Mouse (Mus musculus) limb, embryonic 12.5 days (tissue): ENCODE data around the gene Hexim2. TPM values are rescaled to one million over a fixed set of nuclear protein-coding genes. Genes with fewer than 3 reads are reported as not detected.

Source experiments
- ATAC-seq: fragments of 200-750 bp; cut with Nextera tagmentation; 2 replicates; pipeline ENCODE4 v1.8.0; 2017; ENCODE audit warnings: low read depth, moderate TSS enrichment; ENCODE audit not compliant: insufficient number of reproducible peaks, insufficient read depth, low FRiP score, low TSS enrichment
- H3K27ac ChIP-seq: fragments of 300-500 bp; sonication (generic); 2 replicates; pipeline ENCODE4 v1.5.1; 2016; ENCODE audit warnings: mild to moderate bottlenecking, moderate library complexity
- H3K27me3 ChIP-seq: fragments of 300-500 bp; sonication (generic); 2 replicates; pipeline ENCODE4 v1.6.1; 2016; ENCODE audit warnings: mild to moderate bottlenecking, moderate library complexity
- H3K36me3 ChIP-seq: fragments of 300-500 bp; sonication (generic); 2 replicates; pipeline ENCODE4 v1.6.1; 2016; ENCODE audit warnings: mild to moderate bottlenecking, moderate library complexity
- H3K4me1 ChIP-seq: fragments of 300-500 bp; sonication (generic); replicated peaks from 2 replicates; pipeline ENCODE4 v1.6.1; 2016
- H3K4me2 ChIP-seq: fragments of 300-500 bp; sonication (generic); 2 replicates; pipeline ENCODE4 v1.6.1; 2016; ENCODE audit warnings: mild to moderate bottlenecking, moderate library complexity
- H3K4me3 ChIP-seq: fragments of 300-500 bp; sonication (generic); replicated peaks from 2 replicates; pipeline ENCODE4 v1.5.1; 2016; ENCODE audit warnings: mild to moderate bottlenecking
- H3K9ac ChIP-seq: fragments of 300-500 bp; sonication (generic); replicated peaks from 2 replicates; pipeline ENCODE4 v1.6.1; 2016; ENCODE audit warnings: mild to moderate bottlenecking, moderate library complexity
- H3K9me3 ChIP-seq: fragments of 300-500 bp; sonication (generic); 2 replicates; pipeline ENCODE4 v1.6.1; 2016; ENCODE audit warnings: mild to moderate bottlenecking, moderate library complexity
- WGBS: fragments of 180-500 bp; shearing (Covaris S2); methylation state at CpG from one replicate; pipeline ENCODE4 v1.1.7; 2016; 5-methylcytosine and 5-hydroxymethylcytosine counted together
- polyA plus RNA-seq: library from polyadenylated mRNA; unstranded; fragments of >200 nt; fragmentation: Nextera tagmentation; extraction: Ambion mirVana; gene quantifications from 2 replicates; pipeline ENCODE4 v1.2.1, GENCODE M21; 2016

Gene Hexim2
- polyA plus RNA-seq, 1 experiment from 2014 or later: 12.8 TPM

DNA sequence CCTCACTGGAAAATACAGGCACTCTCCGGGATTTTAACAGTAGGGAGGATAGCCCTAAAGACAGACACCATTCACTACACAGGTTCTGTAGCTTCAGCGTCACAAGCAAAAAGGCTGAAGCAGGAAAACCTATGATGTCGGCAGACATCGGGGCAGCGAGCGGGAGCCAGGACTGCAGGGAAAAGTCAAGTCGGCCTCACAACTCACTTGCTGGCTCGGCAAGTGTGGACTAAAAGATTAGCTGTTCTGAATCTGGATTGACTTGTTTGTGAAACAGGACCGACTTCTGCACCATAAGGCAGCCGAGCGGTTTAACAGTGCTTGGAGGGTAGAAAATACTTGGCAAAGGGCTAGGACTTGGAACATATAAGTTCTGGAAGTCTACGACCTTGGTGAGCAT is 19.2 kb upstream of the Hexim2 start:
- H3K4me1 ChIP-seq: peaks cover 28% of the 10 kb centered on the region
- no peaks in the 10 kb centered on the region for H3K36me3 ChIP-seq
- H3K9me3 ChIP-seq: no peaks in the 10 kb centered on the region
- peaks cover 19% of the 10 kb centered on the region for H3K27me3 ChIP-seq
- WGBS: 43% methylated on average over 12 of the region's 12 CpGs
- no peak overlapping the region for H3K9ac ChIP-seq
- no peak for ATAC-seq
- H3K4me2 ChIP-seq: peak overlapping the region; percentile 80
- 0 out of 2 replicates have a peak overlapping the region, but pooled peaks have one; percentile 69 for H3K27ac ChIP-seq
- H3K4me3 ChIP-seq: 0 out of 2 replicates have a peak overlapping the region, but pooled peaks have one; percentile 43

DNA sequence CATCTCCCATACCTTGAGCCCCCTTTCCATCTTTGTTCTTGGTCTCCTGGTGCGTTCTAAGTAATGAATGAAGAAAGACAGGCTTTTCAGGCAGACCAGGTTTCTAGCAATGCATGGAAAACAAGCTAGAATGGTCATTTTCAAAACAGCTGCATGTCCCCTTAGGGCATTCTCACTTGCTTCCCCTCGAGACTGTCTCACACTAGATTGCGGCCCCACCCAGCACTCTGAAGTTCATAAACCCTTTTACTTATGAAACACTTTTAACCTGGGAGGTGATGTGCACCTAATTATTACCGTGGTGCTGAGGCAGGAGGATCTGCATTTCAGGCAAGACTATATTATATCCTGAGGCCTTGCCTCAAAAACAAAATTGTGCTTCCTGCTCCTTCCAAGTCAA is 18.5 kb upstream of the Hexim2 start:
- H3K4me2 ChIP-seq: no peak overlapping the region
- H3K27me3 ChIP-seq: peaks cover 19% of the 10 kb centered on the region
- WGBS: 73% methylated on average over 4 of the region's 4 CpGs

GRCm38 (mm10) chr11:103114270-103114943 is 17.8 kb upstream of the Hexim2 start:
- 90% methylated on average over 11 of the region's 11 CpGs for WGBS
- peaks cover 39% of the 10 kb centered on the region for H3K4me1 ChIP-seq
- no peaks in the 10 kb centered on the region for H3K36me3 ChIP-seq
- peak overlapping the region; percentile 90; the same call in 1 of the 2 replicates for H3K27ac ChIP-seq
- H3K9ac ChIP-seq: peak overlapping the region; percentile 77
- no peak for ATAC-seq
- H3K4me3 ChIP-seq: peak overlapping the region; percentile 64
- H3K4me2 ChIP-seq: peak overlapping the region; percentile 92
- H3K27me3 ChIP-seq: peaks cover 19% of the 10 kb centered on the region
- H3K9me3 ChIP-seq: no peaks in the 10 kb centered on the region

More for the DNA sequence above, 18.5 kb upstream of the Hexim2 start:
- ATAC-seq: no peak
- Histone ChIP-seq H3K4me3 (no peak overlapping the region), H3K4me1 (peaks cover 35% of the 10 kb centered on the region), H3K36me3 (no peaks in the 10 kb centered on the region), H3K9ac (no peak overlapping the region), H3K9me3 (no peaks in the 10 kb centered on the region), H3K27ac (no peak overlapping the region)

DNA sequence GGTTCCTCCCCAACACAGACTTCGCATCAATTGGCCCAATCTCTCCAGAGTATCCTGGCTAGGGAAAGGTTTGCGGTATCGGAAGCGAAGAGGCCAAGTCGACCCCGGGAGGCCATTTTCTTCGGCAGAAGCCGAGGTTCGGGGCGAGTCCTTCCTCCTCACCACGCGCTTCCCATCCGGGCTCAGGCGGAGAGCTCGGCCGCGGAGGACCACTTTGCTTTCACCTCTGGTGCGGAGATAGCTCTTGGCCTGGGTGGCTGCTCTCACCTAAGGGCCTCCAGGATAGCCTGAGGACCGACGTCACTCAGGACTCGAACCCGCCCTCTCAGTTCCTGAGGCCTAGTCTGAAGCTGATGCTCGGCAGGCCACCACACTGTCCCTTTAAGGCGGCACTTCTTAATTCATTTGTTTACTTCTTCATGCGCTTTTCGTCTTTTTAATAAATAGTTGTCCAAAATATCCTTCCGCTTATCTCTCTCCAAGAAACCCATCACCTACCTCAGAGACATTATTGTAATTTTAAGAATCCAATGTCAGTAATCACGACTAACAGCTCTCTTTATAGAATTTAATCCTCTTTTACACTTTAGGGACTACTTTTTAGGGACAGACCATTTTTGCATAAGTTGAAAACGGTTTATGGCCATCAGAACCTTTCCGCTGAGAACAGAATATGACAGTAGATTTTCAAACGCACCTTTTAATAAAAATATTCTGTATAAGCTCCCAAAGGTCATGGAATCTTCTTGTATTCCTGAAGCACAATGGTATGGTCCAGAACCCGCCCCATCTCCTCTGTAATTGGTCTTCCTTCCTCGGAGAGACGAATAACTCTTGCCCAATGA is 16.8 kb upstream of the Hexim2 start:
- ATAC-seq: peak; percentile 44; the same call in 1 of the 2 replicates

DNA sequence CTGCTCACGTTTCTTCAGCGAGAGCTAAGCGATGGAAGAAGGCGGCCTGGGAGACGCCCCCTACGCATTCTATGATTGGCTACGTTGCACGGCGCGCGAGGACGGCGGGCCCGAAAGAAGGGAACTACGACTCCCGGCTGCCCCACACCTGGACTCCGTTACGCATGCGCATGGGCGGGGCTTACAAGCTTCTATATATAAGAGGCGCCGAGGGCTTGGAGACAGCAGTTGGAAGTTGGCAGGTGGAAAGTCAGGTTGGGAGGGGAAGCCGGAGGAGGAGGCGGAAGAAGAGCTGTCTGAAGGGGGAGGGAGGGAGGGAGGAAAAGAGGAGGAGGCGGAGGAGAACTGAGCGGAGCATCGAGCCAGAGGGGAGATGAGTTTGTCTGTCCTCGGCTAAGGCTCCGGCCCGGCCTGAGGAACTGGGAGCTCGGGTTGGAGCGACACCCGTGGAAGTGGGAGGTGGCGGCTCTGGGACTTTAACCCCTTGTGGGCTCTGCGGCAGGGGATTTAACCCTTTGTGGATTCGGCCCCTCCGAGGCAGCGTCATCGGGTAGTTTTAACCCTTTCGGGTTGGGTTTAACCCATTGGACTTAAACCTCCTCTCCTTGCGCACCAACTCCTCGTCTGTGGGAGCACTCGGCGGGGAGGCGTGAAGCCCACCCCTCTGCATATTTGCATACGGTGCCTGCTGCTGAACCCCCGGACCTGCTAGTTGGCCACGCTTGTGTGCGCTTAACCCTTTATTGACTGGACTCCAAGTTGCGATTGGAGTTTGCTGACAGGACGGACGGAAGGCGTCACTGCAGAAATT is 16.0 kb upstream of the Hexim2 start, which contains the start of gene Hexim1:
Gene Hexim1 (plus strand): TSS at position 224 of the 811 bp plus-strand sequence.
- peak; percentile 92 for ATAC-seq

More for the DNA sequence above, 16.8 kb upstream of the Hexim2 start:
- Histone ChIP-seq H3K27ac (peak overlapping the region; percentile 90), H3K4me1 (peaks cover 39% of the 10 kb centered on the region), H3K9ac (peak overlapping the region; percentile 77), H3K4me3 (peak overlapping the region; percentile 64), H3K9me3 (no peaks in the 10 kb centered on the region), H3K36me3 (no peaks in the 10 kb centered on the region), H3K27me3 (peaks cover 19% of the 10 kb centered on the region), H3K4me2 (peak overlapping the region; percentile 92)
- under 1% methylated on average over 34 of the region's 34 CpGs for WGBS

DNA sequence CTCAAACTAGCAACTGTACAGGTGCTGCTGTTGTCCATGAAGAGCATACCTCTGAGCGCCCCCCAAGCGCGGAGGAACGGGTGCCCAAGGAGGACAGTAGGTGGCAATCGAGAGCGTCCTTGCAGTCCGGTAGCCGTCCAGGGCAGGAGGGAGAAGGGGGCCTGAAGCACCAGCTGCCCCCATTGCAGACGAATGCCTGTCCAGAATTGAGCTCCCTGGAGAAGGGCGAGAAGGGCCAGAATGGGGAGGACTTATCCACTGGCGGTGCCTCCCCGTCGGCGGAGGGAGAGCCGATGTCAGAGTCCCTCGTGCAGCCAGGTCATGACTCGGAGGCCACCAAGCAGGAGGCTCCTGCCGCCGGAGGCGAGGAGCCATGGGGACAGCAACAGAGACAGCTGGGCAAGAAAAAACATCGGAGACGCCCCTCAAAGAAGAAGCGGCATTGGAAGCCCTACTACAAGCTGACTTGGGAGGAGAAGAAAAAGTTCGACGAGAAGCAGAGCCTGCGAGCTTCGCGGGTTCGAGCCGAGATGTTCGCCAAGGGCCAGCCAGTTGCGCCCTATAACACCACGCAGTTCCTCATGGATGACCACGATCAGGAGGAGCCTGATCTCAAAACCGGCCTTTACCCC is 15.2 kb upstream of the Hexim2 start:
- H3K9me3 ChIP-seq: no peaks in the 10 kb centered on the region
- under 1% methylated on average over 35 of the region's 35 CpGs for WGBS
- H3K27me3 ChIP-seq: peaks cover 14% of the 10 kb centered on the region
- peak overlapping the region; percentile 80 for H3K27ac ChIP-seq
- H3K4me1 ChIP-seq: peaks cover 29% of the 10 kb centered on the region
- H3K4me2 ChIP-seq: peak overlapping the region; percentile 92
- peak overlapping the region; percentile 64 for H3K4me3 ChIP-seq
- H3K36me3 ChIP-seq: no peaks in the 10 kb centered on the region
- no peak; the same call in 1 of the 2 replicates for ATAC-seq
- H3K9ac ChIP-seq: peak overlapping the region; percentile 72

More for the DNA sequence above, 16.0 kb upstream of the Hexim2 start, which contains the start of gene Hexim1:
- peaks cover 37% of the 10 kb centered on the region for H3K4me1 ChIP-seq
- H3K9me3 ChIP-seq: no peaks in the 10 kb centered on the region
- peak within 1 kb of the TSS; percentile 92 for H3K4me2 ChIP-seq
- under 1% methylated on average over 53 of the region's 53 CpGs for WGBS
- H3K9ac ChIP-seq: peak within 1 kb of the TSS; percentile 77
- H3K27ac ChIP-seq: peak within 1 kb of the TSS; percentile 90
- H3K4me3 ChIP-seq: peak within 1 kb of the TSS; percentile 64
- H3K27me3 ChIP-seq: peaks cover 16% of the 10 kb centered on the region
- H3K36me3 ChIP-seq: no peaks in the 10 kb centered on the region

DNA sequence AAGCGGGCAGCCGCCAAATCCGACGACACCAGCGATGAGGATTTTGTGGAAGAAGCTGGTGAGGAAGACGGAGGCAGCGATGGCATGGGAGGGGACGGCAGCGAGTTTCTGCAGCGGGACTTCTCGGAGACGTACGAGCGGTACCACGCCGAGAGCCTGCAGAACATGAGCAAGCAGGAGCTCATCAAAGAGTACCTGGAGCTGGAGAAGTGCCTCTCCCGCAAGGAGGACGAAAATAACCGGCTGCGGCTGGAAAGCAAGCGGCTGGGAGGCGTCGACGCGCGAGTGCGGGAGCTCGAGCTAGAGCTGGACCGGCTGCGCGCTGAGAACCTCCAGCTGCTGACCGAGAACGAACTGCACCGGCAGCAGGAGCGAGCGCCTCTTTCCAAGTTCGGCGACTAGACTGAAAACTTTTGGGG is 14.6 kb upstream of the Hexim2 start:
- H3K4me3 ChIP-seq: peak overlapping the region; percentile 64
- no peak for ATAC-seq
- peak overlapping the region; percentile 72 for H3K9ac ChIP-seq
- H3K36me3 ChIP-seq: no peaks in the 10 kb centered on the region
- H3K27ac ChIP-seq: peak overlapping the region; percentile 80; the same call in 1 of the 2 replicates
- WGBS: under 1% methylated on average over 38 of the region's 38 CpGs
- H3K4me2 ChIP-seq: peak overlapping the region; percentile 92
- no peaks in the 10 kb centered on the region for H3K9me3 ChIP-seq
- peaks cover 24% of the 10 kb centered on the region for H3K4me1 ChIP-seq
- H3K27me3 ChIP-seq: peaks cover 13% of the 10 kb centered on the region

DNA sequence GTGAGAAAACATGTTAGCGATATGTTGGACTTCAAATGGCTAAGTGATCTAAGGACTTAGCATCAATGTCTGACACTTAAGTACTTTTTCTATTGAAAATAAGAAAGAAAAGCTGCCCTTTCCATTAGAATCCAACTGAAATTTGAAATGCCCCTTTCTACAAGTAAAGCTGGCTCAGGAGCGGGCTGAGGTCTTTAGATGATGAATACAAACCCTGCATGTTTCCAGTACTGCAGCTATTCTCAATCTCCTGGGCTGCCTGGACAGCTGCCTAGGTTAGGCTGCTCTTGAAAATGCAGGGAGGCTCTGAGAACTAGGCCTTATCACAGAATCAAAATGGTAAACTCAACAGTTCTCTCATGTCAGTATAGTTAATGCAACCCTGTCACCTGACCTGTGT is 13.4 kb upstream of the Hexim2 start:
- WGBS: 93% methylated on average over 2 of the region's 2 CpGs
- Histone ChIP-seq H3K36me3 (no peaks in the 10 kb centered on the region), H3K9ac (no peak overlapping the region), H3K27ac (no peak overlapping the region), H3K4me3 (peak overlapping the region; percentile 64; the same call in 1 of the 2 replicates), H3K4me1 (peaks cover 21% of the 10 kb centered on the region), H3K27me3 (peaks cover 1% of the 10 kb centered on the region; the same call in 1 of the 2 replicates), H3K9me3 (no peaks in the 10 kb centered on the region), H3K4me2 (peak overlapping the region; percentile 92)
- no peak for ATAC-seq

DNA sequence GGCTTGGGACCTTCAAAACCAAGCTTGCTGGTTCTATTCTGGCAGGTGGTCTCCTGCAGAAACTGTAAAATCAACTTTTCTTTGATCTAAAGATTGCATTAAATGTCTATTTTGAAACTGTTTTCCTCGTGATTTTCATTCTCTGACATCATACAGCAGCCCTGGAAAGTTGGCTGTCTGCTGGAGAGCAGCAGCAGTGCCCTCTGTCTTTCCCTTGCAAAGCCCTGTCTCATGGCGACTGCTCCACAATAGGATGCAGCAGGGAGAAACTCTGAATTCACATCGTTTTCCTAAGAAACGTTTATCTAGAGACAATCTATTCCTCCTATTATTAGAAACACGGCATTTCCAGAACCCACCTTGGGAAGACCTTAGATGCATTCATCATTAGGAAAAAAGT is 12.6 kb upstream of the Hexim2 start:
- H3K4me1 ChIP-seq: peaks cover 19% of the 10 kb centered on the region
- no peaks in the 10 kb centered on the region; the same call in 1 of the 2 replicates for H3K27me3 ChIP-seq
- 59% methylated on average over 5 of the region's 5 CpGs for WGBS
- no peaks in the 10 kb centered on the region for H3K36me3 ChIP-seq
- ATAC-seq: no peak
- H3K4me2 ChIP-seq: no peak overlapping the region
- no peak overlapping the region for H3K9ac ChIP-seq
- H3K9me3 ChIP-seq: no peaks in the 10 kb centered on the region
- no peak overlapping the region for H3K4me3 ChIP-seq
- no peak overlapping the region for H3K27ac ChIP-seq

GRCm38 (mm10) chr11:103120315-103120714 is 11.9 kb upstream of the Hexim2 start:
- no peak overlapping the region for H3K4me3 ChIP-seq
- no peak overlapping the region for H3K4me2 ChIP-seq
- H3K9ac ChIP-seq: no peak overlapping the region
- H3K9me3 ChIP-seq: no peaks in the 10 kb centered on the region
- no peaks in the 10 kb centered on the region for H3K27me3 ChIP-seq
- WGBS: 74% methylated on average over 5 of the region's 5 CpGs
- no peak overlapping the region for H3K27ac ChIP-seq
- ATAC-seq: no peak
- peaks cover 16% of the 10 kb centered on the region for H3K4me1 ChIP-seq
- no peaks in the 10 kb centered on the region for H3K36me3 ChIP-seq
